Mouse (Mus musculus) adrenal gland, postnatal 4 days (tissue): Measurements from ENCODE around the gene Zbtb8os. TPM values are rescaled to one million over a fixed set of nuclear protein-coding genes. Genes with fewer than 3 reads are reported as not detected.
A peak's percentile ranks its signal among the peaks of the same experiment; 100 is the strongest.

Experiments
- DNase-seq, 2 experiments: peaks; one replicate each; pipeline ENCODE4 v3.0.0; 2021 to 2022; ENCODE audit warnings: low spot score in 2 of 2, mixed read lengths in 2 of 2
- total RNA-seq, 2 experiments: library from RNA; stranded (reverse); gene quantifications; 2 replicates each; pipeline ENCODE4 v1.2.3; 2021

Gene Zbtb8os
- total RNA-seq, 2 experiments from 2014 or later: 51.1 to 52.2 TPM

DNA sequence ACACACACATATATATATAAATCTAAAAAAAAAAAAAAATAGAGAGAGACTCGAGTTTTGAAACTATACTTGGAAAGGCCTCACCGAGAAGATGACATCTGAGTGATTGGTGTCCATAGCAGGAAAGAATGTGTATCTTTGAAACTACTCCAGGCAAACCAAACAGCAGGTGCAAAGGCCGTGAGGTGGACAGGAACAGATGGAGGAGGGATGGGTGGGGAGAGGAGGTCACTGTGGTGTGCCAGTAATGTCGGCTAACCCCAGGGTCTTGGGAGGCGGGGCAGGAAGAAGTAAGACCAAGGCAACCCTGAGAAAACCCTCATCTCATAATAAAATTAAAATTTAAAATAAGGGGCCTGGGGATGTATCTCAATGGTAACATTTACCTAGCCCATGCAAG lies 40.3 kb downstream of the Zbtb8os start:
- DNase-seq: no peak

DNA sequence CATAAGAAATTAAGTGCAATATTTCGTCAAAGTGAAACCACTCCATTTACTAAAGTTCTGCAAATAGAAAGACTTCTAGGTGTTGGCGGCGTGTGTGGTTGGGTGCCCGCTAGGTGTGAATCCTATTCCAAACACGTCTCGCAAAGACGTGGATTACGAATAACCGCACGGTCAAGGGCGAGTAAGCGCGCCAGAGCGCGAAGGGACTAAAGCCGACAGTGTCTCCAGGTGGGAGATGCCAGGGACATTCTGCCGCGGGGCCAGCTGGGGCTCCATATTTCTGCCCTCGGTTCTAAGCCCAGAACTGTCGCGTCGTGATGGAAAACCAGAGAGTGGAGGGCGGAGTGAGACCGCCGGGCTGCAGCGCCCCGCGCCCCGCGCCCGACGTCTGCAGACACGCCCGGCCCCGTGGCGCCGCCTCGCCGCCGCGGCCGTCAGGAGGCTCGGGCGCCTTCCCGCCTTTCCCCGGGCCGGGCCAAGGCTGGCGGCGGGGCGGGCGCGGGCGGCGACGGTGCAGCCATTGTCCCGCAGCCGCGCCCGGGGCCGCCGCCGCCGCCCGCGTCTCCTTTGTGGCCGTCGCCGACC lies 41.6 kb downstream of the Zbtb8os start:
- peak in 1 of 2 experiments; percentile 20 for DNase-seq

DNA sequence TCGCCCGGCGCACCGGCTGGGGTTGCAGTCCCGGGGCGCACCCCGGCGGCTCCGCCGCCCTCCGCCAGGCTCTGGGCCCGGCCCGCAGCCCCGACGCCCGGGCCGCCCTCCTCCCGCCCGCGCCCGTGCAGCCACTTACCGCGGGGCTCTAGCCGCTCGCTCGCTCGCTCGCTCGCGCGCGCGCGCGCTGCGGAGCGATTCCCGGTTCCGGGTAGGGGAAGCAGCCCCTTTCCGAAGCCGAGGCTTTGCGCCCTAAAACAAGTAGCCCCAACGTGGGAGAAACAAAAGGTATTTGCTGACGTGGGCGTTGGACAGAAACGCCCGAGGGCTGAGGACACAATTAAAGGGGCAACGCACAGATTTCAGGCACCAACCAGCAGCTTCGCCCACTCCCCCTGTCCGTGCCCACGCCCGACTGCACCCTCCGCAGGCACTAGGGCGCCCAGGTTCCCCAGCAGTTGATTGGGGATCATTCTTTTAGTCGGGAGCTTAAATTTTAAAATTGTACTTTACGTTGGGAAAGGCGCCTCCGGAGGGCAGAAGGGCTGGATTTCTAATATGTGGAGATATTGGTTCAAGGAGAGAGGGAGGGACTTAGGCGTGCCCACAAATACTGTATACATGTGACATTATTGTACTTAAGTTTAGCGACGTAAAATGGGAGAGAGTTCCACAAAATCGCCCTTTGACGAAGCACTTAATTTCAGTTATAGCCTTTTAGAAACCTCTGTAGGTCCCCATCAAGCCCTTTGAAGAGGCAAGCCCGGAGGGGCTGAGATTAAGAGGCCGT lies 42.3 kb downstream of the Zbtb8os start, which contains the start of gene Zbtb8a:
Zbtb8a (minus strand) TSS at position 516 of the 790 bp plus-strand sequence.
- DNase-seq: peak; percentile 16 to 19

DNA sequence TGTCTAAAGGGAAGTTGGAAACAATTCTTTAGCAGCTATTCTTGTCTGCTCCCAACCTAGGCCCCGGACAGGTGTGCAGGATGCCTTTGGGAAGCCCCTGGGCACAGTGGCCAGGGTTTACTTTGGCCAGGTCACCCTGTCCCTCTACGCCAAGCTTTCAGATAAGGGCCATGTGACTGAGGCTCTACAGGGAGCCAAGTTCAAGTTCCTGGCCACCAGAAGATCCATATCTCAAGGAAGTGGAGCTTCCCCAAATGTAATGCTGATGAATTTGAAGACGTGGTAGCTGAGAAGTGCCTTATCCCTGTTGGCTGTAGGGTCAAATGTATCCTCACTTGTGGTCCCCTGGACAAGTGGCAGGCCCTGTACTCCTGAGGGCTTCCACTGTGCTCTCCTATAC lies 44.3 kb downstream of the Zbtb8os start:
- no peak for DNase-seq

DNA sequence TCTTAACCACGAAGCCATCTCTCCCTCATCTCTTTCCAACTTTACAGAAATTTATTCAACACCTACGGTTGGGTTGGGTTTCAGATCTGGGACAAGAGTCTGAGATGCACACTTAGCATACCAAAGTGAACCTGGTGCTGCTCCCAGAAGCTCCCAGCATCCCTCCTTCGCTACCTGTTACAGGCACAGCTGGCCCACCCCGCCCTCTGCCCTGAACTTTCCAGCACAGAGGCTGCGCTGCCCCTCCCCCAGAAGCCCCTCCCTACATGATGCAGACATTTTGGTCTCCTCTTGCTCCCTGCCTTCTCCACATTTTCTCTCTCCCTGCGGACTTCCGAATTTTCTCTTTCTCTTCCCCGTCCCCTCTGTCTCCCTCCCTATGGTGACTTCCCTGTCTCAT lies 45.7 kb downstream of the Zbtb8os start:
- no peak for DNase-seq

DNA sequence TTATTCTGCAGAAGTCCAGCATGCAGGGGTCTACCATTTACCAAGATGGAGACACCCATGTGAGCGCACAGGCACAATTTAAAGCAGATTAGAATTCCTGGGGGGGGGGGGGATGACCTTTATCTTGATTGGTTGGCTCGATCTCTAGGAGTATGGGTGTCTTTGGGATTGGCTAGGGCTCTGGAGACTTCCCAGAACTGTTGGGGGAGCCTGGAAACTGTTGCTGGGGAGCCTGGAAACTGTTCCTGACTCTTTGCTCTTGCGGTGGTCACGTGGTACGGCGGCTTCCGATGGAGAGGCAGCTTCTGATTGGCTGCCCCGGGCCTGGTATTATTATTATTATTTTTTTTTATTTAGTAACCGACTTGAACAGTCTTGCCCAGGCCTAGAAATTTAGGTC lies 46.5 kb downstream of the Zbtb8os start:
- no peak for DNase-seq

DNA sequence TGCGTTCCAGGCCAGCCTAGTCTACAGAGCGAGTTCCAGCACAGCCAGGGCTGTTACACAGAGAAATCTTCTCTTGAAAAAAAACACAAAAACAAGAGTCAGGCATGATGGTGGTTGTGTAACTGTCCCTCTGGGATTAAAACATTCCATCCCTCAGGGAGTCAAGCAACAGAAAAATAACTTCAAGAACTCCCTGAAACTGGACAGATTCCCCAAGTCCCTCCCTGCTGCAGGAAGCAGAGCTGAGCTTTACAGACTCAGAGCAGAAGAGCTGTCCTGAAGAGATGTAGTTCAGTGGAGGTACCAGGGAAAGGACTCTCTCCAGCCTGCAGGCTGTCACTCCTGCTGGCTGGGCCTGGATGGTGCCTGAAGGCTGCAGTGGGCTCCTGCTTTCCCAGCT lies 47.0 kb downstream of the Zbtb8os start:
- DNase-seq: no peak

DNA sequence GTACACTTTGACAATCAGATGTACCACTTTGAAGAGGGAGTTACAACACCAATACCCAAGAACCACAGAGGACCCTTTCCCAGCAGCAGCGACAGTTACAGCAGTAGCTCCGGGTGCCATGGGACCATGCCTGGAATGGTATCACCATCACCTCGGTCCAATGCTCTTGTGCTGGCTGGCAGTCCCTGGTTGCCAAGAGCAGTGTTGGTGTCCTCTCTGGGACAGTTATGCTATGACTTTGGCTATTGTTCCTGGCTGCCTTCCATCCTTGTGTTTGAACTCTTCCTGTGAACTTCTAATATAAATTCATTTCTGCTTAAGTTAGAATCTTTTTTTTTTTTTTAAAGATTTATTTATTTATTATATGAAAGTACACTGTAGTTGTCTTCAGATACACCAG lies 48.1 kb downstream of the Zbtb8os start:
- DNase-seq: no peak

DNA sequence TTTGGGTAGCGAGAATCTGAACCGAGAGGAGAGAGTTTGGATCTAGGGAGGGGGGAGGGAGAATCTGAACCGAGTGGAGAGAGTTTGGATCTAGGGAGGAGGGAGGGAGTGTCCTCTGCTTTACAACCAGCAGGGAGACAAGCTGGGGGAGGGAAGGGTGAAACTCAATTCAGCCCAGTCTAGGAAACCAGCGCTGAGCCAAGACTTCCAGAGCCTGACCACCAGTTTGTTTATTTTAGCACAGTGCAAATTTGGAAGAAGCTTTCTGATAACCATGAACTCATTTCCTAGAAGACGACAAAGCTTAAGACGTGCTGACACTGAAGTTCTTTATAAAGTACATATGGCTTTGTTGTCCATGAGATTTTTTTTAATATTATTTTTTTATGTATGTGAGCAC lies 48.9 kb downstream of the Zbtb8os start:
- no peak for DNase-seq

DNA sequence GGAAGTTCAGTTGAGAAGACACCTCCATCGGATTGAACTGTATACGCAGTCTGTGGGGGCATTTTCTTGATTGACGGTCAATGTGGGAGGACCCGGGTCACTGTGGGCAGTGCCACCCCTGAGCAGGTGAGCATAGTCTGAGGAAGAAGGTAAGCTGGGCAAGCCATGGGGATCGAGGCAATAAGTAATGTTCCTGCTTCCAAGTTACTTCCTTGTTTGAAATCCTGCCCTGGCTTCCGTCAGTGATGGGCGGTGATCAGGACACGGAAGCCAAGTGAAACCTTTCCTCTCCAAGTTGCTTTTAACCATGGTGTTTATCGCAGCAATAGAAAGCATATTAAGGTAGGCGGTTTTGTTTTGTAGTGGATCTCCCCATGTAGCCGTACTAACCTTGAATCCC lies 50.2 kb downstream of the Zbtb8os start:
- DNase-seq: no peak

DNA sequence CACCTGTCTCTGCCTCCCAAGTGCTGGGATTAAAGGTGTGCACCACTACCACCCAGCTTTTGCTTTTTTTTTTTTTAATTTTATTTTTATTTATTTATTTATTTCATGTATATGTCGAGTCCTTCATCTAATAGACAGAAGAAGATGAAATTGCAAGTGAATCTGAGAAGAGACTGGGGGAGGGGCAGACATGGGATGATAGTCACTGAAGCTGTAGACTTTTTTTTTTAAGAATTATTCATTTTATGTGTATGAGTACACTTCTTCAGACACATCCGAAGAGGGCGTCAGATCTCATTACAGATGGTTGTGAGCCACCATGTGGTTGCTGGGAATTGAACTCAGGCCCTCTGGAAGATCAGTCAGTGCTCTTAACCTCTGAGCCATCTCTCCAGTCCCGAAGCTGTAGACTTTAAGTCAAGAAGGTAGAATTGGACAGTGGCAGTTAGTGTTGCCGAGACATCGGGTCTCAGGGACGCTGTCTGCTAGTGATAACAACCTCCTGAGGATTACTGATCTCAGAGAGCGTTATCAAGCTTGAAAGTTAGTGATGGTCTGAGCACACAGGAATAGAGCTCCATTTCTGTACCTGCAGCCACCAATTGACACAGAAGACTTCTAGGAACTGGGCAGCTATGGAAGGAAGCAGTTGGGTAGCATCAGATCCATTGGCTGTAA lies 50.9 kb downstream of the Zbtb8os start:
- no peak for DNase-seq

DNA sequence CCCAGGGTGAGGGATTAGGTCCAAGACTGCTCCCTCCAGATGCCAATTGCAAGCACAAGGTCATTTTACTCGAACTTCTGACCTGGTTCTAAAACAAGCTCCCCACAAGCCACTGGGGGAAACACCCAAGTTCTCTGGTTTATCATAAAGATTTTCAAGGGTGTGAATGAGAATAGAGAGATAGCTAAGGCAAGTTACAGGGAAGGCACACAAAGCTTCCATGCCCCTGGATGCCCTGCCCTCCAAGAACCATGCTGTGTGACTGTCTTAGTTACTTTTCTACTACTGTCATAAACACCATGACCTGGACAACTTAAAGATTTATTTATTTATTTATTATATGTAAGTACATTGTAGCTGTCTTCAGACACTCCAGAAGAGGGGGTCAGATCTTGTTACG lies 51.5 kb downstream of the Zbtb8os start:
- DNase-seq: no peak

DNA sequence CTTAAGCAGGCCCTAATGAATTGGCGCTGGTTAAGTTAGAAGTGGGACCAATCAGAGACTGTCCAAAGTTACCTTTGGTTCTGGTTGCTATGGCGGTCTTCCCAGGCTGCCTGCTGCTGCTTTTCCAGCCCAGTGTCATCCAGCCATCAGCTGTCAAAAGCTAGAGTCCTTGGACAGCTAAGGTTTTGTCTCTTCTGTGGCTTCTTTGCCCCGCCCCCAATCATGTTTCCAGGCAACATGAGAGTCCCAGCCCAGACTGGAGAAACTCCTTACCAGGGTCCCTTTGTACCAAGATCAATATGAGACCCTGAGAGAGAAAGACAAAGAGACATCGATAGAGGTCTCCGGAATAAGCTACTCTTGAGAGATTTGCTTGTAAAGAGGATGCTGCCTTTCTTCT lies 52.9 kb downstream of the Zbtb8os start:
- no peak for DNase-seq

DNA sequence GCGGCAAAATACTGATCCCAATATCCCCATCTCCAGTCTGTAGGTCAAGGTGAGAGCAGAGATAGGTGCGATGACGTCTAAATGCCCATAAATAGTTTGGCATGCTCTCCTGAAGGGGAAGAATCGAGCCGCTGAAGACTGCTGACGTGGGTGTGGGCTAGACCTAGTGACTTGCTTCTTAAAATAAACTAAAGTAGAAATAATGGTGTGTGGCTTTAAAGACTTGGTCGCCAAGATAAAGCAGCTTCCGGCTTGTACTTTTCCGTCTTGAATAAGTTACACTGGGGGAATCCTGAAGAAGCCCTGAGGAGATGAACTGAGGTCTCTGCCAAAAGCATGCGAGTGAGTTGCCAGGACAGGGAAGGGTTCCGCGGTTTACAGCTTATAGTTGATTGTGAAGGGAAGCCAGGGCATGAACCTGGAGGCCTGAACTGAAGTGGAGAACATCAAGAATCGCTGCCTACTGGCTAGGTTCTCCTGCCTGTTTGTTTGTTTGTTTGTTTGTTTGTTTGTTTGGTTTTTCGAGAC lies 54.8 kb downstream of the Zbtb8os start:
- no peak for DNase-seq

DNA sequence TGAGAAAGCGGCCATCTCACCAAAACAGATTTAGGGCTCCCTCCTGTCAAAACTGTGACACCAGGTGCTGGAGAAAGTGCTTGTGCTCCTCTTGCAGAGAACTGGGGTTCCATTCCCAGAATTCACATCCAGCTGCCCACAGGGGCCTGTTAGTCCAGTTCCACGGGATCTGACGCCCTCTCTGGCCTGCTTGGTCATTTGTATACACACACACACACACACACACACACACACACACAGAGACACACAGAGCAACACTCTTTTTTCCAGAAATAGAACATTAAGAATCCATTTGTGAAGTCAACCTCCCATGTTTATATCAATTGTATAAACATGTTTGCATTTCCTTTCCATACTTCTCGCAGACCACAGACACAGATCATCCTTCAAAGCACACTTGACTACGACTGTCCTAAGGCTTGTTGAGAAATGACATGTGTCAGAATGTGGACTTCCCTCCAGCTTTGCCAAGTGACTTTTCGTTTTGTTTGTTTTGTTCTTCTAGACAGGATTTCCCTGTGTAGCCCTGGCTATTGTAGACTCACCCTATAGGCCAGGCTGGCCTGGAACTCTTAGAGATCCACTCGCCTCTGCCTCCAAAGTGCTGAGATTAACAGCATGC lies 55.6 kb downstream of the Zbtb8os start:
- DNase-seq: no peak

DNA sequence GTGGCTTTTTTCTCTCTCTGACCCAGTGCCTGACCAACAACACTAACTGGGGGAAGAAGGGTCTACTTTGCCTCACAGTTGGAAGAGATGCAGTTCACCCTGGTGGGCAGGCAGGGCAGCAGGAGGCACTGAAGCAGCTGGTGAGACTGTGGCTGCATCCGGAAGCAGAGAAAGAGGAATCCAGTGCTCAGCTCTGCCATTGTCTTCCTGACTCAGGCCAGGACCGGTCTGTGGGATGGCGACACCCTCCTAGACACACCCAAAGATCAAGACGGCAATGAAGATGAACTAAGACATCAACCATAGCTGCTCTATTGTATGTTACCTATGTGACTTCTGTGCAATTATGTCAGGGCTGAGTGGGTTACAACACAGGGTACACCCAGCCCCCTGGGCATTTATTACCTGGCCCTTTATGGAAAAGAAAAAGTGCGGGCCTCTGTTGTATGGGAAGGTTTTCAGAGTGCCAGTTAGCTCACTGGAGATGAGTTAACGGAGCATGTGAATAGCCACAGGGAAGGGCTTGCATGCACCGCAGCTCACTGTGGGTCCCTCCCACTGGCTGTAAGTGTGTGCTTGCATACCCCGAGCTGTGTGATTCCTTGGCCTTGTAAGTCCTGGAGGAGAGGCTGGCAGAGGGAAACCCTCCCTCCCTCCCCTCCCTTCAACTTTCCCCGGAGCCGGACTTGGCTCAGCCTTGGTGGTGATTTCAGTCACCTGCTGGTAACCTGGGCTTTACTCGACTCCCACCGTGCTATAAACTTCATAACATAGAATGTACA lies 58.8 kb downstream of the Zbtb8os start:
- no peak for DNase-seq

DNA sequence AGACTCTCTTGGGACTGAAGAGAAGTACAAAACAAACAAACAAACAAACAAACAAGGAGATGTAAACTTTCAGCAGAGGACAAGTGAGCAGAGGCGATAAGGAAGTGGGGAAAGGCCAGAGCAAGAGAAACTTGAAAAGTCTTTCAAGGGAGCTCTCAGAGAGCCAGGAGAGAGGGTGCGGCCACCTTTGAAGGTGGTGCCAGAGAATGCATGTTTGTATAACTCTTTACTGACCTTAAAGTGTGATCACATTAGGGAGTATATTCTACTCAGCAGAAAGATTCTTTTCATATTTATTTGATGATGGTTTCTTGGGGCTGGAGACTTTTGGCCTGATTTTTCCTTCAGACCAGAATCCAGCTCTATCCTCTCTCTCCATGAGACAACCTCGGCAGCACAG lies 61.5 kb downstream of the Zbtb8os start:
- DNase-seq: no peak

DNA sequence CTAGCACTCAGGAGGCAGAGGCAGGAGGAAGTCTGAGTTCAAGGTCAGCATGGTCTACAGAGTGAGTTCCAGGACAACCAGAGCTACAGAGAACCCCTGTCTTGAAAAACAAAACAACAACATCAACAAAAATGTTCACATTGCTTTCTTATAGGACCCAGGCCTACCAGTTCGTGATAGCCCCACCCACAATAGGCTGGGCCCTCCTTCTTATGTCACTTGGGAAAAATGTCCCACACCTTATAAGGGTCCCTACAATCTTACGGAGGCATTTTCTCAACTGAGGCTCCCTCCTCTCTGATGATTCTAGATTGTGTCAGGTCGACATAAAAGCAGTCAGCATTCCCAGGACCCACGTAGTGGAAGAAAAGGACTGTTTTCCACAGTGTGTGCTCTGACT lies 64.3 kb downstream of the Zbtb8os start:
- DNase-seq: no peak
